In the genomic region with DNA sequence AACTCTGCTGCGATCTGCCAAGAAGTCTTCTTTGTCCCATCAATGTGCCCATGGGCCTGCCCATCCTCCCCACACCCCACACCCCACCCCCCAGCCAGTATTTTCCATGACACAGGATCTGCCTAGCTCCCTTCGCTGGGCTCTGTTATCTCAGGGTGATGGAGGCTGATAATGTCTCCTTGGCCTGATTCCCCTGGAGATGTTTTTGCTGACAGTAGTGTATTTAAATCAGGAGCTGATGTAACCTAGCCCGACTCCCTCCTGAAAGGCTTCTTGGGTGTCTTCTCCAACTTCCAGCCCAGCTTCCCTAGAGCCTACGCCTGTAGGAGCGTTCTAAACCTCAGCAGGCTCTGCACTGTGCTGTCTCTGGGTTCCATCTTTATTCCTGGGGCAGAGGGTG, we compare ENCODE assay signal across 26 mouse cellular contexts. TPM values are rescaled to one million over a fixed set of nuclear protein-coding genes. Genes with fewer than 3 reads are reported as not detected.
"Had no signal": no experiment of that assay in that cellular context is flagged by ENCODE, and none has a peak within 500 bp of the region (broad histone marks: within the 10 kb centered on the region; RNA-seq: fewer than 3 reads in every experiment).

No protein-coding gene starts in this region.

- H3K4me2 ChIP-seq: lung, embryonic 15.5 days; midbrain, embryonic 11.5 days; midbrain, embryonic 13.5 days; midbrain, embryonic 15.5 days; neural tube, embryonic 13.5 days; neural tube, embryonic 15.5 days; stomach, embryonic 15.5 days had no signal

- H3K9ac ChIP-seq: liver, postnatal 0 days; lung, embryonic 15.5 days; midbrain, embryonic 13.5 days; midbrain, embryonic 15.5 days; neural tube, embryonic 13.5 days; neural tube, embryonic 15.5 days; stomach, embryonic 15.5 days had no signal

- ATAC-seq: liver, postnatal 0 days; lung, postnatal 0 days; midbrain, embryonic 13.5 days; midbrain, embryonic 15.5 days had no signal

- H3K9me3 ChIP-seq: lung, embryonic 15.5 days; megakaryocyte, embryonic 14.5 days; midbrain, embryonic 13.5 days; midbrain, embryonic 15.5 days; neural tube, embryonic 13.5 days; neural tube, embryonic 15.5 days; stomach, embryonic 15.5 days had no signal

- H3K27me3 ChIP-seq: lung, embryonic 15.5 days; midbrain, embryonic 13.5 days; midbrain, embryonic 15.5 days; neural tube, embryonic 13.5 days; neural tube, embryonic 15.5 days; stomach, embryonic 15.5 days had no signal

- H3K4me1 ChIP-seq: lung, embryonic 15.5 days; megakaryocyte, embryonic 14.5 days; midbrain, embryonic 13.5 days; midbrain, embryonic 15.5 days; neural tube, embryonic 13.5 days; neural tube, embryonic 15.5 days; stomach, embryonic 15.5 days had no signal

- DNase-seq: liver, postnatal 0 days; lung, adult 2 months; lung, postnatal 14 days; lung, postnatal 36 days; retina, postnatal 1 day; right cerebral cortex, adult 18-20 months; right cerebral cortex, postnatal 25 days; right cerebral cortex, postnatal 4 days; thymus, adult 18-20 months; thymus, postnatal 14 days; thymus, postnatal 36 days had no signal

- H3K36me3 ChIP-seq: lung, embryonic 15.5 days; midbrain, embryonic 13.5 days; midbrain, embryonic 15.5 days; neural tube, embryonic 13.5 days; neural tube, embryonic 15.5 days; stomach, embryonic 15.5 days had no signal

- H3K27ac ChIP-seq: lung, embryonic 15.5 days; macrophage; midbrain, embryonic 13.5 days; midbrain, embryonic 15.5 days; neural tube, embryonic 13.5 days; neural tube, embryonic 15.5 days; stomach, embryonic 15.5 days had no signal

- H3K4me3 ChIP-seq: lung, embryonic 15.5 days; megakaryocyte, embryonic 14.5 days; midbrain, embryonic 13.5 days; midbrain, embryonic 15.5 days; myocyte; neural tube, embryonic 13.5 days; neural tube, embryonic 15.5 days; stomach, embryonic 15.5 days had no signal

RNA-seq across cellular contexts. Expression of a gene that starts 6.3 kb away (rescaled TPM):
- total RNA-seq: megakaryocyte progenitor cell, adult 5-6 weeks had no signal
- polyA plus RNA-seq: liver, postnatal 0 days; lung, adult 2 months; lung, embryonic 15.5 days; lung, postnatal 0 days; macrophage; midbrain, embryonic 13.5 days; myocyte; neural tube, embryonic 11.5 days; neural tube, embryonic 13.5 days; spleen, adult 2 months; stomach, embryonic 15.5 days; thymus, postnatal 0 days had no signal

RNA-seq across cellular contexts. Expression of a gene that starts 16.6 kb away (rescaled TPM):
- total RNA-seq: megakaryocyte progenitor cell, adult 5-6 weeks had no signal
- polyA plus RNA-seq: liver, postnatal 0 days; macrophage; myocyte; neural tube, embryonic 13.5 days had no signal

RNA-seq across cellular contexts. Expression of a gene that starts 43.9 kb away (rescaled TPM):
- polyA plus RNA-seq: liver, postnatal 0 days; macrophage; neural tube, embryonic 11.5 days; spleen, adult 2 months had no signal
